Comparison of ENCODE assay signal across 23 mouse cellular contexts in the genomic region with DNA sequence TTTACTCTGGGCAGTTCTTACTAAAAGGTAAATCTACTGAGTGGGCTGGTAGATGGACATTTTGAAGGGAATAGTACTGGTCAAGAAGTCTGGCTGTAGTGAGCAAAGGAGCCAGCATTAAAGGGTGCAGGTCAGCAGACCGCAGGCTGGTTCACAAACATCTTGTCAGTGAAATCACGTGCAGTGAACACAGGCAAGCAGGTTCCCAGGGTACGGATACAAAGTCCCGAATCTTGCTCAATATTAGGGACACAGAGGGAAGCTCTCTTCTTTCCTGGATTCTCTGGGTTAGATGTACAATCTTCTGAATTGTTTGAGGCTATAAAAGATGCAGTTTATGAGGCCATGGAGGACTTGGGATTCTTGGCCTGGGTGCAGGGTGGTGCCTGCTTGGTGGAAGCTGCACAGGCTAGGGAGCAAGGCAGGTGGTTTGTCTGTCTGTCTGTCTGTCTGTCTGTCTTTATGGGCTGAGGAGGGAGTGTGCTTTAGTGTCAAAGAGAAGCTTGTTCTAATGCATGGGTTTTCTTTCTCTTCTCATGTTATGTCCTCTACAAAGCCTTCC. TPM values are rescaled to one million over a fixed set of nuclear protein-coding genes. Genes with fewer than 3 reads are reported as not detected.
"Had no signal": no experiment of that assay in that cellular context is flagged by ENCODE, and none has a peak within 500 bp of the region (broad histone marks: within the 10 kb centered on the region; RNA-seq: fewer than 3 reads in every experiment).

No protein-coding gene starts in this region.

- H3K27ac ChIP-seq: liver, embryonic 14.5 days; midbrain, embryonic 10.5 days; midbrain, embryonic 12.5 days; neural tube, embryonic 13.5 days; neural tube, embryonic 15.5 days; stomach, embryonic 15.5 days; stomach, postnatal 0 days had no signal

- H3K4me3 ChIP-seq: midbrain, embryonic 10.5 days; midbrain, embryonic 12.5 days; myocyte; neural tube, embryonic 13.5 days; neural tube, embryonic 15.5 days; stomach, embryonic 15.5 days had no signal

- H3K9ac ChIP-seq: liver, embryonic 14.5 days; lung, embryonic 14.5 days; midbrain, embryonic 12.5 days; neural tube, embryonic 13.5 days; neural tube, embryonic 15.5 days; stomach, embryonic 15.5 days had no signal

- H3K36me3 ChIP-seq: midbrain, embryonic 10.5 days; midbrain, embryonic 12.5 days; neural tube, embryonic 13.5 days; neural tube, embryonic 15.5 days; stomach, embryonic 15.5 days had no signal

- DNase-seq: lung, adult 18-20 months; lung, embryonic 14.5 days; lung, postnatal 14 days; lung, postnatal 4 days; midbrain, embryonic 14.5 days; retina, postnatal 1 day; right cerebral cortex, adult 18-20 months; right cerebral cortex, postnatal 25 days; right cerebral cortex, postnatal 4 days; thymus, adult 2 months; thymus, postnatal 25 days; thymus, postnatal 4 days had no signal

- H3K4me2 ChIP-seq: lung, embryonic 14.5 days; midbrain, embryonic 12.5 days; neural tube, embryonic 13.5 days; neural tube, embryonic 15.5 days; stomach, embryonic 15.5 days had no signal

- H3K27me3 ChIP-seq: midbrain, embryonic 12.5 days; neural tube, embryonic 13.5 days; neural tube, embryonic 15.5 days; stomach, embryonic 15.5 days had no signal

- H3K4me1 ChIP-seq: midbrain, embryonic 10.5 days; midbrain, embryonic 12.5 days; neural tube, embryonic 13.5 days; neural tube, embryonic 15.5 days; stomach, embryonic 15.5 days had no signal

- ATAC-seq: midbrain, embryonic 16.5 days had no signal

- H3K9me3 ChIP-seq: midbrain, embryonic 10.5 days; midbrain, embryonic 12.5 days; neural tube, embryonic 13.5 days; neural tube, embryonic 15.5 days; stomach, embryonic 15.5 days had no signal

RNA-seq across cellular contexts. Expression of gene Kcnh1, which starts 8.8 kb away (rescaled TPM):
- total RNA-seq: megakaryocyte, adult 5-6 weeks; megakaryocyte-erythroid progenitor cell, adult 5-6 weeks had no signal
